Mouse (Mus musculus) ES-E14 (cell line): ENCODE results near the gene Apba2.

Source experiments
- CHD2 ChIP-seq: IDR thresholded peaks from 2 replicates; pipeline ENCODE4 v1.6.1; 2014; ENCODE audit warnings: mild to moderate bottlenecking, low read depth, low read length, inconsistent platforms
- HCFC1 ChIP-seq: IDR thresholded peaks from 2 replicates; pipeline ENCODE4 v1.6.1; 2012; ENCODE audit warnings: low read length, inconsistent platforms, borderline replicate concordance; ENCODE audit not compliant: insufficient read depth
- ZC3H11A ChIP-seq: IDR thresholded peaks from 2 replicates; pipeline ENCODE4 v1.6.1; 2012; ENCODE audit warnings: low read depth, mild to moderate bottlenecking, inconsistent platforms, low read length, borderline replicate concordance
- ZNF384 ChIP-seq: IDR thresholded peaks from 2 replicates; pipeline ENCODE4 v1.6.1; 2012; ENCODE audit warnings: low read depth, low read length, inconsistent platforms

GRCm38 (mm10) chr7:64574144-64574543 lies 72.6 kb downstream of the Apba2 start:
- TF ChIP-seq CHD2 (no peak), ZNF384 (no peak), ZC3H11A (no peak), HCFC1 (no peak)
